Mouse (Mus musculus): ENCODE measurements around the gene Fam78a. TPM values are rescaled to one million over a fixed set of nuclear protein-coding genes. Genes with fewer than 3 reads are reported as not detected.
A peak's percentile ranks its signal among the peaks of the same experiment; 100 is the strongest.

Gene Fam78a
- 1.6 and 3.0 TPM in 2 replicates for polyA plus RNA-seq (2011; ENCODE audit: insufficient read depth, insufficient read length, low read depth, missing spikeins)

DNA sequence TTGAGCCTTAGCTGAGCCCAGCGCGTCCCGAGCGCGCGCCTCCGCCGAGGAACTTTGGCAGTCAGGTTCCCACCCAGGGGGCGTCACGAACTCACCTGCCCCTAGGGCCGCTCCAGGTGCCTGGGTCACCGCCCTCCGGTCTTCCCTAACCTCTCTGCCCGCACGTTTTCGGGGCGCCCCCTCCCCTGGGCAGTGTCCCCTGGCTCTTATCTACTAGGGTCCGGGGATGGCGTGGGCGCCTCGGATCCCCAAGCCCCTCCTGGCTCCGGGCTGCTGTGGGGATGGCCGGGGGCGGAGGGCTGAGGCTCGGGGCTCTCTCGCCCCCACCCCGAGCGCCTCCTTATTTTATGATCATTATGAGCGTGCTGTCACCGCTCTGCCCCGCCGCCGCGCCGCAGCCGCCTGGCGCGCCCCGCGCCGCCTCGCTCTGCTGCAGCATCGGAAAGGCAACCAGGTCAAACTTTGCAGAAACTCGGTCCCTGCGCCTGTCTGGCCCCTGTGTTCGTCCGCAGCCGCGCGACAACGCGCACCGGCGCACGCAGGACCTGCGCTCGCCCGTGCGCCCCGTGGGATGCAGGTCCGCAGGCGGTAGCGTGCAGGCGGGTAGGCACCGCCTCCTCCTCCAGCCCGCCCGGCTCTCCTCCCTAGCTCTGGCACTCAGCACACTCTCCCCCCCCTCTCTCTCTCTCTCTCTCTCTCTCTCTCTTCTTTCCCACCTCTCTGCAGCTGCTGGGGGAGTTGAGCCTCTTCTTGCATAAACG, at the start of gene Fam78a:
TSS of gene Fam78a (minus strand) at position 747 of the 761 bp plus-strand sequence.
- Histone ChIP-seq H3K27ac (ENCODE audit: insufficient read depth, low read length) (no peak within 1 kb of the TSS), H3K9ac (ENCODE audit: low read depth, poor library complexity, severe bottlenecking) (peak within 1 kb of the TSS; percentile 69), H3K4me1 (ENCODE audit: control insufficient read depth, insufficient read depth, low read length) (peaks cover under 1% of the 10 kb centered on the region), H3K36me3 (ENCODE audit: control insufficient read depth, insufficient read depth, low read length, poor library complexity, severe bottlenecking) (no peaks in the 10 kb centered on the region), H3K4me3 (ENCODE audit: low read depth, low read length) (peak within 1 kb of the TSS; percentile 57), H3K27me3 (ENCODE audit: control insufficient read depth, insufficient read depth, low read length, poor library complexity, severe bottlenecking) (no peaks in the 10 kb centered on the region; the same call in 1 of the 2 replicates), H3K9me3 (replicated peaks; ENCODE audit: control insufficient read depth, insufficient read depth, low read length, poor library complexity, severe bottlenecking) (no peaks in the 10 kb centered on the region)
- no peak for TF ChIP-seq EP300 (IDR thresholded peaks at IDR 0.05; ENCODE audit: insufficient read depth, low read depth, low read length)
- no peak for TF ChIP-seq POLR2A (IDR thresholded peaks at IDR 0.05; ENCODE audit: insufficient read depth, low read length)
- no peak for TF ChIP-seq CTCF (IDR thresholded peaks at IDR 0.05; ENCODE audit: low read depth, low read length)

DNA sequence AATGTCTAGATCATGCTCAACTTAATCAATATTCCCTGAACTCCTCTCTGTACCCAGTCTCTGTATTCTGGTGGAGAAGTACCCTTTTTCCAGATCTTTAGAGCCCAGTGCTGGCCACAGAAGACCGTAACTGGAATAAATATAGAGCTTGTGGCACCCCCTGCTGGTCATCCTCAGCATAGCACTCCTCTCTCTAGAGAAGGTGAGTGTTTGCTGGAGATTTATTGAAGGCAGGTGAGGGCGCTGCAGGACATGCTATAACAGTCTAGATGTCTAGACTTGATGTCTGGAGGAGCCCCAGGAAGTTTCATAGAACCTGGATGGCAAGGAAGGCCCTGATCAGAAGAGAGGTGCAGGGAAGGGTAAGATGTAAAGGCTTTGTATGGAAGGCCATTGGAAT, 49.4 kb upstream of the Fam78a start:
- H3K36me3 ChIP-seq (ENCODE audit: control insufficient read depth, insufficient read depth, low read length, poor library complexity, severe bottlenecking) = no peaks in the 10 kb centered on the region
- H3K4me3 ChIP-seq (ENCODE audit: low read depth, low read length) = no peak overlapping the region
- no peaks in the 10 kb centered on the region for H3K4me1 ChIP-seq (ENCODE audit: control insufficient read depth, insufficient read depth, low read length)
- TF ChIP-seq POLR2A (IDR thresholded peaks at IDR 0.05; ENCODE audit: insufficient read depth, low read length) (no peak), CTCF (IDR thresholded peaks at IDR 0.05; ENCODE audit: low read depth, low read length) (peak; percentile 73)
- no peaks in the 10 kb centered on the region for H3K9me3 ChIP-seq (replicated peaks; ENCODE audit: control insufficient read depth, insufficient read depth, low read length, poor library complexity, severe bottlenecking)
- no peaks in the 10 kb centered on the region for H3K27me3 ChIP-seq (ENCODE audit: control insufficient read depth, insufficient read depth, low read length, poor library complexity, severe bottlenecking)
- no peak overlapping the region for H3K27ac ChIP-seq (ENCODE audit: insufficient read depth, low read length)
- H3K9ac ChIP-seq (ENCODE audit: low read depth, poor library complexity, severe bottlenecking) = no peak overlapping the region

DNA sequence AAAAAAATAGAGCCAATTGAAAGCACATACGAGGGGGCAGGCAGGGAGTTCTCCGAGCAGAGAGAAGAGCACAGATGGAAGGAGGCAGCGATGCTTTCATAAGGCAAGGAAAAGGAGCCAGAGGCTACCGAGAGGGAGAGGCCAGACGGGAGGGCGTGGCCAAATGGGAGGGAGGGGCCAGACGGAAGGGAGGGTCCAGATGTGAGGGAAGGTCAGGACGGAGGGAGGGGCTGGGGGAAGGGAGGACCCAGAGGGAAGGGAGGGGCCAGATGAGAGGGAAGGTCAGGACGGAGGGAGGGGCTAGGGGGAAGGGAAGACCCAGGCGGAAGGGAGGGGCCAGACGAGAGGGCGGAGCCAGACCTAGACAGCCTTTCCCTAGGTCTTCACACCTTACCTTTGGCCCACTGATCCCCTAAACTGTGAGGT, 47.9 kb upstream of the Fam78a start:
- Histone ChIP-seq H3K27ac (ENCODE audit: insufficient read depth, low read length) (0 out of 2 replicates have a peak overlapping the region, but pooled peaks have one; percentile 5), H3K9ac (ENCODE audit: low read depth, poor library complexity, severe bottlenecking) (no peak overlapping the region), H3K4me3 (ENCODE audit: low read depth, low read length) (no peak overlapping the region; the same call in 1 of the 2 replicates), H3K36me3 (ENCODE audit: control insufficient read depth, insufficient read depth, low read length, poor library complexity, severe bottlenecking) (no peaks in the 10 kb centered on the region), H3K9me3 (replicated peaks; ENCODE audit: control insufficient read depth, insufficient read depth, low read length, poor library complexity, severe bottlenecking) (no peaks in the 10 kb centered on the region), H3K27me3 (ENCODE audit: control insufficient read depth, insufficient read depth, low read length, poor library complexity, severe bottlenecking) (no peaks in the 10 kb centered on the region), H3K4me1 (ENCODE audit: control insufficient read depth, insufficient read depth, low read length) (no peaks in the 10 kb centered on the region)
- TF ChIP-seq EP300 (IDR thresholded peaks at IDR 0.05; ENCODE audit: insufficient read depth, low read depth, low read length) = peak; percentile 45; the same call in 1 of the 2 replicates
- TF ChIP-seq CTCF (IDR thresholded peaks at IDR 0.05; ENCODE audit: low read depth, low read length) = no peak
- no peak for TF ChIP-seq POLR2A (IDR thresholded peaks at IDR 0.05; ENCODE audit: insufficient read depth, low read length)

- Histone ChIP-seq H3K4me3 (ENCODE audit: low read depth, low read length) (no peak overlapping the region; the same call in 1 of the 2 replicates), H3K9ac (ENCODE audit: low read depth, poor library complexity, severe bottlenecking) (no peak overlapping the region), H3K36me3 (ENCODE audit: control insufficient read depth, insufficient read depth, low read length, poor library complexity, severe bottlenecking) (no peaks in the 10 kb centered on the region), H3K9me3 (replicated peaks; ENCODE audit: control insufficient read depth, insufficient read depth, low read length, poor library complexity, severe bottlenecking) (no peaks in the 10 kb centered on the region), H3K4me1 (ENCODE audit: control insufficient read depth, insufficient read depth, low read length) (no peaks in the 10 kb centered on the region), H3K27ac (ENCODE audit: insufficient read depth, low read length) (0 out of 2 replicates have a peak overlapping the region, but pooled peaks have one; percentile 5), H3K27me3 (ENCODE audit: control insufficient read depth, insufficient read depth, low read length, poor library complexity, severe bottlenecking) (no peaks in the 10 kb centered on the region)
- TF ChIP-seq EP300 (IDR thresholded peaks at IDR 0.05; ENCODE audit: insufficient read depth, low read depth, low read length) (no peak), CTCF (IDR thresholded peaks at IDR 0.05; ENCODE audit: low read depth, low read length) (no peak), POLR2A (IDR thresholded peaks at IDR 0.05; ENCODE audit: insufficient read depth, low read length) (no peak)
These were observed 47.4 kb upstream of the Fam78a start for GRCm38 (mm10) chr2:32131866-32132566.

GRCm38 (mm10) chr2:32131205-32131834, 46.7 kb upstream of the Fam78a start:
- no peak overlapping the region for H3K9ac ChIP-seq (ENCODE audit: low read depth, poor library complexity, severe bottlenecking)
- no peak overlapping the region for H3K27ac ChIP-seq (ENCODE audit: insufficient read depth, low read length)
- H3K4me3 ChIP-seq (ENCODE audit: low read depth, low read length) = no peak overlapping the region
- H3K4me1 ChIP-seq (ENCODE audit: control insufficient read depth, insufficient read depth, low read length) = no peaks in the 10 kb centered on the region
- no peaks in the 10 kb centered on the region for H3K36me3 ChIP-seq (ENCODE audit: control insufficient read depth, insufficient read depth, low read length, poor library complexity, severe bottlenecking)
- no peaks in the 10 kb centered on the region for H3K9me3 ChIP-seq (replicated peaks; ENCODE audit: control insufficient read depth, insufficient read depth, low read length, poor library complexity, severe bottlenecking)
- no peak for TF ChIP-seq CTCF (IDR thresholded peaks at IDR 0.05; ENCODE audit: low read depth, low read length)
- TF ChIP-seq POLR2A (IDR thresholded peaks at IDR 0.05; ENCODE audit: insufficient read depth, low read length) = no peak
- no peak for TF ChIP-seq EP300 (IDR thresholded peaks at IDR 0.05; ENCODE audit: insufficient read depth, low read depth, low read length)
- H3K27me3 ChIP-seq (ENCODE audit: control insufficient read depth, insufficient read depth, low read length, poor library complexity, severe bottlenecking) = no peaks in the 10 kb centered on the region

All from ES-Bruce4 (cell line).